Mouse (Mus musculus) myocyte (in vitro differentiated cells): ENCODE results near the gene Pla2g4a.

ENCODE experiments used
- CEBPB ChIP-seq: IDR thresholded peaks from 2 replicates; pipeline ENCODE4 v1.6.1; 2011; ENCODE audit warnings: mild to moderate bottlenecking, moderate library complexity; ENCODE audit not compliant: poor library complexity, insufficient read depth, severe bottlenecking
- E2F4 ChIP-seq: IDR thresholded peaks from one replicate; pipeline ENCODE4 v1.6.1; 2011; ENCODE audit warnings: mild to moderate bottlenecking, control low read depth, moderate library complexity; ENCODE audit not compliant: insufficient read depth
- MAX ChIP-seq: IDR thresholded peaks from one replicate; pipeline ENCODE4 v1.6.1; 2011; ENCODE audit warnings: low read depth, mild to moderate bottlenecking, control low read depth
- MYOD1 ChIP-seq, 3 experiments: IDR thresholded peaks; one replicate each; pipeline ENCODE4 v1.6.1; 2011; ENCODE audit warnings: control low read depth in 2 of 3, low read depth in 2 of 3, mild to moderate bottlenecking in 2 of 3, moderate library complexity in 1 of 3; ENCODE audit not compliant: insufficient read length in 2 of 3, control insufficient read depth in 1 of 3
- MYOG ChIP-seq, 3 experiments: IDR thresholded peaks; one replicate each; pipeline ENCODE4 v1.6.1; 2011; ENCODE audit warnings: control low read depth in 2 of 3, low read depth in 2 of 3, mild to moderate bottlenecking in 2 of 3; ENCODE audit not compliant: insufficient read length in 2 of 3, control insufficient read depth in 1 of 3, insufficient read depth in 1 of 3
- POLR2A ChIP-seq: IDR thresholded peaks from one replicate; pipeline ENCODE4 v1.6.1; 2011; ENCODE audit warnings: low read depth, mild to moderate bottlenecking, control low read depth, moderate library complexity; ENCODE audit not compliant: insufficient read length
- POLR2AphosphoS2 ChIP-seq: IDR thresholded peaks from one replicate; pipeline ENCODE4 v1.6.1; 2011; ENCODE audit warnings: low read depth, control low read depth; ENCODE audit not compliant: insufficient read length
- REST ChIP-seq: IDR thresholded peaks from one replicate; pipeline ENCODE4 v1.6.1; 2011; ENCODE audit warnings: mild to moderate bottlenecking, control low read depth, moderate library complexity; ENCODE audit not compliant: insufficient read depth, insufficient read length
- TCF12 ChIP-seq: IDR thresholded peaks from one replicate; pipeline ENCODE4 v1.6.1; 2011; ENCODE audit warnings: mild to moderate bottlenecking, control low read depth; ENCODE audit not compliant: poor library complexity, insufficient read depth, severe bottlenecking
- TCF3 ChIP-seq: IDR thresholded peaks from one replicate; pipeline ENCODE4 v1.6.1; 2011; ENCODE audit warnings: low read depth, control low read depth; ENCODE audit not compliant: insufficient read length
- USF1 ChIP-seq: IDR thresholded peaks from one replicate; pipeline ENCODE4 v1.6.1; 2011; ENCODE audit warnings: low read depth, mild to moderate bottlenecking, control low read depth, moderate library complexity

GRCm38 (mm10) chr1:149856720-149857119 lies 104.4 kb downstream of the Pla2g4a start:
- no peak for TF ChIP-seq MAX
- TF ChIP-seq MYOD1 (IDR thresholded peaks at IDR 0.05; ENCODE audit: control insufficient read depth in 1 of 3, insufficient read length in 2 of 3, low read depth in 2 of 3): no peak
- TF ChIP-seq POLR2A: no peak
- TF ChIP-seq CEBPB: no peak
- TF ChIP-seq TCF12: no peak
- TF ChIP-seq USF1: no peak
- TF ChIP-seq MYOG (IDR thresholded peaks at IDR 0.05; ENCODE audit: control insufficient read depth in 1 of 3, insufficient read depth in 1 of 3, insufficient read length in 2 of 3, low read depth in 2 of 3): no peak
- no peak for TF ChIP-seq E2F4
- TF ChIP-seq TCF3: no peak
- no peak for TF ChIP-seq POLR2AphosphoS2
- no peak for TF ChIP-seq REST
